ENCODE assay signal across 21 mouse cellular contexts in the genomic region with DNA sequence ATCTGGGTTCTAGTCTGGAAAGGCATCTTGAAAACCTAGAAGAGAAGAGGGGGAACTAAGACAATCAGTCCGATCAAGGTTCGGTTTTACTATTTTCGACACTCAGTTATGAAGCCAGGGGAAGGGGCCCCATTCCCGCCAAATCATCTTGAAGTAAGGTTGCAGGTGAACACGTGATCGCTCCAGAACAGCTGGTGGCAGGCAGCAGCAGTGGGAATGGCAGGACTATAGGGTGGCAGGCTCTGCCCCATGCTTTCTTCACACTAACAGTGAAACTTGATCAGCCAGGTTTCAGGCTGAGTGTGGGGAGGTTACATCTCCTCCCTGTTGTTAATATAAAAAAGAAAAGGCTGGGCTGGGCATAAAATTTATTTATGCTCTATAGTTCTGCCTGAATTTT.
A peak's percentile ranks its signal among the peaks of the same experiment; 100 is the strongest.
DNase-seq lines count a peak whose midpoint lies in the region; ATAC-seq and TF ChIP-seq lines count a peak whose summit lies in the region.
"Had no signal": no experiment of that assay in that cellular context is flagged by ENCODE, and none has a peak within 500 bp of the region (broad histone marks: within the 10 kb centered on the region; RNA-seq: fewer than 3 reads in every experiment).

No protein-coding gene starts in this region.

- TF ChIP-seq POLR2A in ES-Bruce4 (IDR thresholded peaks at IDR 0.05; ENCODE audit: insufficient read depth, low read length) = no peak

- H3K4me3 ChIP-seq in ES-Bruce4 (ENCODE audit: low read depth, low read length) = no peak overlapping the region
- H3K4me3 ChIP-seq in ES-E14 (ENCODE audit: insufficient read depth in 1 of 2, low read depth in 1 of 2, low read length in 2 of 2, poor library complexity in 1 of 2, severe bottlenecking in 1 of 2) = no peak overlapping the region
- H3K4me3 ChIP-seq in liver, embryonic 12.5 days = no peak overlapping the region
- H3K4me3 ChIP-seq: embryonic facial prominence, embryonic 10.5 days; embryonic facial prominence, embryonic 12.5 days; forebrain, embryonic 13.5 days; forebrain, embryonic 15.5 days had no signal

- WGBS in liver, embryonic 12.5 days (ENCODE audit: insufficient replicate concordance) = 73% methylated on average over 6 of the region's 6 CpGs

- H3K4me2 ChIP-seq in liver, embryonic 12.5 days = no peak overlapping the region
- H3K4me2 ChIP-seq: embryonic facial prominence, embryonic 12.5 days; forebrain, embryonic 13.5 days; forebrain, embryonic 15.5 days had no signal

- no peaks in the 10 kb centered on the region for H3K27me3 ChIP-seq in ES-Bruce4 (ENCODE audit: control insufficient read depth, insufficient read depth, low read length, poor library complexity, severe bottlenecking)
- no peaks in the 10 kb centered on the region for H3K27me3 ChIP-seq in liver, embryonic 12.5 days (replicated peaks)
- H3K27me3 ChIP-seq: CH12.LX; embryonic facial prominence, embryonic 12.5 days; forebrain, embryonic 13.5 days; forebrain, embryonic 15.5 days had no signal

- H3K9ac ChIP-seq in ES-Bruce4 (ENCODE audit: low read depth, poor library complexity, severe bottlenecking) = no peak overlapping the region
- no peak overlapping the region for H3K9ac ChIP-seq in ES-E14 (ENCODE audit: insufficient read depth, low read depth, low read length, poor library complexity, severe bottlenecking)
- H3K9ac ChIP-seq in liver, embryonic 12.5 days = no peak overlapping the region
- H3K9ac ChIP-seq: embryonic facial prominence, embryonic 12.5 days; forebrain, embryonic 13.5 days; forebrain, embryonic 15.5 days; forebrain, postnatal 0 days had no signal

- TF ChIP-seq CTCF in ES-Bruce4 (IDR thresholded peaks at IDR 0.05; ENCODE audit: low read depth, low read length) = no peak

- H3K36me3 ChIP-seq in ES-Bruce4 (ENCODE audit: control insufficient read depth, insufficient read depth, low read length, poor library complexity, severe bottlenecking) (no peaks in the 10 kb centered on the region), ES-E14 (ENCODE audit: control insufficient read depth, insufficient read depth, low read length, poor library complexity, severe bottlenecking) (no peaks in the 10 kb centered on the region)
- H3K36me3 ChIP-seq in liver, embryonic 12.5 days = no peaks in the 10 kb centered on the region
- H3K36me3 ChIP-seq: embryonic facial prominence, embryonic 10.5 days; embryonic facial prominence, embryonic 12.5 days; forebrain, embryonic 15.5 days had no signal

- DNase-seq in ES-E14 (ENCODE audit: low read depth, low spot score) = no peak
- DNase-seq in ZHBTc4 (ENCODE audit: low read depth, low spot score) = peak; percentile 16
- no peak for DNase-seq in cerebellum, postnatal 36 days
- DNase-seq: adrenal gland, adult 2 months; adrenal gland, postnatal 10 days; adrenal gland, postnatal 25 days; B cell, adult 2 months; cerebellum, adult 11 months; cerebellum, adult 18-20 months; cerebellum, adult 8-10 months; cerebellum, adult 9-11 months; cerebellum, postnatal 14 days; forebrain, postnatal 0 days had no signal

- no peaks in the 10 kb centered on the region; the same call in 1 of the 2 replicates for H3K9me3 ChIP-seq in ES-Bruce4 (replicated peaks; ENCODE audit: control insufficient read depth, insufficient read depth, low read length, poor library complexity, severe bottlenecking)
- H3K9me3 ChIP-seq in ES-E14 (ENCODE audit: control insufficient read depth, insufficient read depth, low read depth, low read length) = no peaks in the 10 kb centered on the region
- no peaks in the 10 kb centered on the region for H3K9me3 ChIP-seq in liver, embryonic 12.5 days (replicated peaks)
- H3K9me3 ChIP-seq: embryonic facial prominence, embryonic 10.5 days; embryonic facial prominence, embryonic 12.5 days; forebrain, embryonic 13.5 days; forebrain, embryonic 15.5 days had no signal

- H3K4me1 ChIP-seq in ES-Bruce4 (ENCODE audit: control insufficient read depth, insufficient read depth, low read length) = peaks cover 2% of the 10 kb centered on the region
- peaks cover 0 to 1% of the 10 kb centered on the region in 2 experiments; a peak in 2 of 4 replicates for H3K4me1 ChIP-seq in ES-E14 (ENCODE audit: control insufficient read depth in 2 of 2, insufficient read depth in 2 of 2, low read length in 2 of 2, poor library complexity in 1 of 2)
- no peaks in the 10 kb centered on the region for H3K4me1 ChIP-seq in liver, embryonic 12.5 days
- H3K4me1 ChIP-seq: embryonic facial prominence, embryonic 10.5 days; embryonic facial prominence, embryonic 12.5 days; forebrain, embryonic 13.5 days; forebrain, embryonic 15.5 days had no signal

- no peak for ATAC-seq in liver, embryonic 12.5 days
- ATAC-seq: CD4-positive, CD25-positive, alpha-beta regulatory T cell, adult 4 months; forebrain, embryonic 13.5 days; forebrain, embryonic 15.5 days; forebrain, postnatal 0 days had no signal

- peak; percentile 72 for TF ChIP-seq EP300 in ES-Bruce4 (IDR thresholded peaks at IDR 0.05; ENCODE audit: insufficient read depth, low read depth, low read length)

- in situ Hi-C loops in ES-E14 (cut with MboI; ENCODE audit: low sequenced_read_pairs in 2 of 2, unreplicated experiment in 2 of 2) = no loop called here

- peak overlapping the region; percentile 78 for H3K27ac ChIP-seq in ES-Bruce4 (ENCODE audit: insufficient read depth, low read length)
- H3K27ac ChIP-seq in ES-E14 (ENCODE audit: insufficient read depth, low read depth, low read length, poor library complexity, severe bottlenecking) = peak overlapping the region; percentile 89
- no peak overlapping the region for H3K27ac ChIP-seq in liver, embryonic 12.5 days
- H3K27ac ChIP-seq: embryonic facial prominence, embryonic 10.5 days; embryonic facial prominence, embryonic 12.5 days; forebrain, embryonic 13.5 days; forebrain, embryonic 15.5 days had no signal

TF ChIP-seq in ES-E14, 5 proteins besides CTCF, POLR2A, EP300 and RAD21:
- no peak for TF ChIP-seq ZNF384 (IDR thresholded peaks at IDR 0.05; ENCODE audit: low read depth, low read length)
- TF ChIP-seq MAFK (IDR thresholded peaks at IDR 0.05; ENCODE audit: insufficient read depth, low read depth, low read length) = no peak
- no peak for TF ChIP-seq HCFC1 (IDR thresholded peaks at IDR 0.05; ENCODE audit: borderline replicate concordance, insufficient read depth, low read length)
- TF ChIP-seq CHD2 (IDR thresholded peaks at IDR 0.05; ENCODE audit: low read depth, low read length) = no peak
- TF ChIP-seq ZC3H11A (IDR thresholded peaks at IDR 0.05; ENCODE audit: borderline replicate concordance, low read depth, low read length) = no peak
